Mouse (Mus musculus) urinary bladder, adult 18-20 months (tissue): Measurements from ENCODE around the gene Pycr2.
"Not testable (repeated sequence)": the region's sequence is repeated elsewhere in the genome, so short reads cannot be mapped to it uniquely, and the experiment has no call there.

Experiments
- DNase-seq, 2 experiments: peaks; one replicate each; pipeline ENCODE4 v3.0.0; 2022; ENCODE audit warnings: low spot score in 2 of 2, mixed read lengths in 2 of 2

The Pycr2 gene

GRCm38 (mm10) chr1:180905876-180906275, 1.8 kb downstream of the Pycr2 start:
- no peak for DNase-seq

DNA sequence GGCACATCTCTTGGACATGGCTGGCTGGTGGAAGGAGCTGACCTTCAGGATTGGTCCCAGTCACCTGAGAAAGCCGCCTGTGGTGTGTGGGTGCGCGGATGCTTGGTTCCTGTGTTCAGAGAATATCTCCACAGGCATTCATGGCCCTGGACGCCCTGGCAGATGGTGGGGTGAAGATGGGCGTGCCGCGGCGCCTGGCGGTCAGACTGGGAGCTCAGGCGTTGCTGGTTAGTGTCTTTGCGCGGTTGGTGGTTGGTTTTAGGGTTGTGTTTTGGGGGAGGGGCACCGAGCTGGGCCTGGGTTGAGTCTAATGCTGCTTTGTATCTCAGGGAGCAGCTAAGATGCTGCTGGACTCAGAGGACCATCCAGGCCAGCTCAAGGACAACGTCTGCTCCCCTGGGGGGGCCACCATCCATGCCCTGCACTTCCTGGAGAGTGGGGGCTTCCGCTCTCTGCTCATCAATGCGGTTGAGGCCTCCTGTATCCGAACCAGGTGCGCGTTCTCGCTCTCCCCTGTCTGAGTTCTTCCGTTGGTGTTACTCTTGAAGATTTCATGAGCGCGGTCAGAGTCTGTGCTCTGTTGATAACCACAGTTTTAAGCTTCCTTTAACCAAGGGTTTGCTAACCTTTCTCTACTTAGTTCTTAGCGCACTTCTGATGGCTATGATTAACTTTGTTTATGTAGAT, 2.5 kb downstream of the Pycr2 start:
- DNase-seq: no peak

GRCm38 (mm10) chr1:180911138-180911537, 7.0 kb downstream of the Pycr2 start:
- DNase-seq: no peak

DNA sequence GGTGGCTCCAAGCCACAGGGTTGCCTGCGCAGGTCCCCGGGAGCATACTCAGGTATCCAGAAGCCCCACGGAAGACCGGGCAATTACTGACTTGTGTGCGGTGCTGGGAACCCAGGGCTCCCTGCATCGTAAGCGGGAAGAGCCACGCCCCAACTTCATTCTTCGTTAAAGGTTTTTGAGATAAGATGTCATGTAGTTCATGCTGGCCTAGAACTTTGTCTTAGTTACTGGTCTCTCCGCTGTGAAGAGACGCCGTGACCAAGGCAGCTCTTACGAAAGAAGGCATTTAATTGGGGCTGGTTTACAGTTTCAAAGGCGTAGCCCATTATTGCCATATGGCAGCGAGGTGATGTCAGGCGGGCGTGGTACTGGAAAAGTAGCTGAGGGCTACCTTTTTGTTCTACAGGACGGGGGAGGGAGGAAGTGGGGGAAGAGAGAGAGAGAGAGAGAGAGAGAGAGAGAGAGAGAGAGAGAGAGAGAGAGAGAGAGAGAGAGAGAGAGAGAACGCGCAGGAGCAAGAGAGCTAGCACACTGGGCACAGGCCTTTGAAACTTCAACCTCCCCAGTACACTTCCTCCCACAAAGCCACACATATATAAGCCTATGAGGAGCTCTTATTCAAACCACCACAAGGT, 7.7 kb downstream of the Pycr2 start:
- peak in 1 of 2 experiments; percentile 58 for DNase-seq

DNA sequence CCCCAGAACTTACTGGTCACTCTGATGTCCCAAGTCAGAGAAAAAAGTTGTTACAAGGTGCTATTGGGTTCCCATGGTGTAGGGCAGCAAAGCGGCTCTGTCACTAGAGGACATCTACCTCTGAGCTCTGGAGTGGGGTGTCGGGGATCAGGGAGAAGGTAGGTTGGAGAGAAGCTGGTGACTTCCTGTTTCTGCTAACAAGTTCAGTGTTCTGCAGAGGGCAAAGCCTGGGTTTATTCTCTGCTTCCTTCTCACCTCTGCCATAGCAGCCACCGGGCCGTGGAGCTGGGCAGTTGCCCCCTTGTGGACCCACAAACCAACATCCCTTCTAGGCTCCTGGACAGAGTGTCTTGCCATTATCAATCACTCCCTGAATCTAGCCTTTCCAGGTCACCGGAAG, 8.7 kb downstream of the Pycr2 start:
- no peak for DNase-seq

- DNase-seq: no peak
These were observed 9.7 kb downstream of the Pycr2 start for GRCm38 (mm10) chr1:180913797-180914196.

DNA sequence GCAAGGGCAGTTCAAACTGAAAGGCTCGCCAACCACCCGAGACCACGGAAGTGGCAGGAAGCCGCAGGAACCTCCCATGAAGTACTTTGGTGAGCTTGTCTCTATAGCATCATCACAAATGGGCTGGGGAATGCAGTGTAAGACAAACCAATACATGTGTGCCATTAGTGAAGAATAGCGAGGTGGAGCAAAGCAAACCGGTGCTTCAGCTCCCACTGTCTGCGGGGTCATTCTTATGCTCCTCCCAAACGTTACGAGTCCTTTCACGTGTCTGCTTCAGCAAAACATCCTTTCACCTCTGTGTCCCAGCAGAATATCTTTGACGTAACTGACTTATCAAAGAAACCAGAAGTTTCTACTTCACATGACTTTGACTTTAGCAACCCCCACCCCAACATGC, 12.3 kb downstream of the Pycr2 start:
- DNase-seq: no peak

DNA sequence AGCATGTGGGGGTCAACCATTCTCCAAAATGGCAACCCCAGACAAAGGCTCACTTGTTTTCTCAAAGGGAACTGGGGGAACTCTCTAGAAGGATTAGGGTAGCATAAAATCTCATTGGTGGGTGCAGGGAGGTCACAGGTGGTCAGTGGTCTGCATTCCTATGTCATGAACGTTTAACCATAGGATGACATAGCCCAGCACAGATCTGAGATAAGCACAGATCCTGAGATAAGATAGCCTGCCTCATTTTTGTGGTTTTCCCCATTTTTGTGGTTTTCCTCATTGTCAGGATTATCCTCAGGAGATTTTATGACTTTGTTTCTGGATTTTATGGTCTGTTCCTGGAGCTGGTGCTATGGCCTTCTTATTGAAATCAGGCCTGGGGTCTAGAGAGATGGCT, 13.0 kb downstream of the Pycr2 start:
- DNase-seq: no peak

- no peak for DNase-seq
These were observed 15.6 kb downstream of the Pycr2 start for GRCm38 (mm10) chr1:180919686-180920085.

GRCm38 (mm10) chr1:180922273-180923048, 18.4 kb downstream of the Pycr2 start:
- DNase-seq: no peak

DNA sequence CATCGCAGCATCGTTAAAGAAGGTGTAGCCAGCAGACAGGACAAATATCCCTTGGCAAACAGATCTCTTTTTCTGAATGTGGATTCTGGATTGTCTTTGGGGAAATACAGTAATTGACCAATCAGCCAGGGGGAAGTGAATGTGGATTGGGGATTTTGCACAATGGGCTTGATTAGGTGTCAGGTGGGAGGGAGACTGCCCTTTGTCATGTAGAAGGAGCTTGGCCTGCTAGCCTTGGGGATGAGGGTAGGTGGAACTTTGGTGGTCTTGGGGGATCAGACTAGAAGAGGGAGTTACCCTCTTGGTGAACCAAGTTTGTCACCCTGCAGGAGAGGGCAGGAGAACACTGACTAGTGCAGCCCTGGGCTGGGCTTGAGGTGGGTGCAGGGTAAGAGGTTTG, 20.6 kb downstream of the Pycr2 start:
- DNase-seq: no peak

GRCm38 (mm10) chr1:180926286-180926685, 22.2 kb downstream of the Pycr2 start:
- DNase-seq: no peak

DNA sequence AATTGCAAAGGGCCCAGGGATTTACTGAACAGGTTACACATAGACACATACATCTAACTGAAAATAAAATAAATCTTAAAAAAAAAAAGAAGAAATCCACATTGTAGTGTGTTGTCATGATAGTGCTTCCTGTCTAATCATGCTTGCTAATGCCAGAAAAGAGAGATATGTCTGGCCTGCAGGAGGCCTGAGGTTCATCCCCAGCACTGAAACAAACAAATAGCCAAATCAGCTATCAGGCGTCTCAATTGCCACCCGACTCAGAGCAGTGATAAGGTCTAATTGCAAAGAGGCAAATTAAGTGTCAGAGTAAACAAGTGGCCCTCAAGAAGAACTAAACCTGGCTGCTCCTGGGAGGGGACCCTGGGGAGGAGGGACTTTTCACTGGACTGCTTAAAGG, 25.5 kb downstream of the Pycr2 start:
- DNase-seq: no peak

DNA sequence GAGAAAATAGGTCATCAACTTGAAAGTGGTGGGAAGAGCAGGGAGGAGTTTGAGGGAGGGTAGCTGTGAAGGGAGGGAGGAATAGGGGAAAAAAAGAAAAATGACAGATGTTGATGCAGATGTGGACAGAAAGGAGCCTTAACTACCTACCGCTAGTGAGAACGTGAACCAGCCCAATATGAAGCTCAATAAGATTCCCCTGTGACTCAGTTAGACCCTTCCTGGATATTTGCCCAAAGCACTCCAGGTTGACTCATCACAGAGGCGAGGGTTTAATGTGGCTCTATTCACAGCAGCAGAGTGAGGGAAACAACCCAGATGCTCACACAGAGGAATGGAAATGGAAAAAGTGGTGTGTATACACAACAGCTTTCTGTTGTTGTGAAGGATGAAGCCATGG, 27.0 kb downstream of the Pycr2 start:
- DNase-seq: no peak

DNA sequence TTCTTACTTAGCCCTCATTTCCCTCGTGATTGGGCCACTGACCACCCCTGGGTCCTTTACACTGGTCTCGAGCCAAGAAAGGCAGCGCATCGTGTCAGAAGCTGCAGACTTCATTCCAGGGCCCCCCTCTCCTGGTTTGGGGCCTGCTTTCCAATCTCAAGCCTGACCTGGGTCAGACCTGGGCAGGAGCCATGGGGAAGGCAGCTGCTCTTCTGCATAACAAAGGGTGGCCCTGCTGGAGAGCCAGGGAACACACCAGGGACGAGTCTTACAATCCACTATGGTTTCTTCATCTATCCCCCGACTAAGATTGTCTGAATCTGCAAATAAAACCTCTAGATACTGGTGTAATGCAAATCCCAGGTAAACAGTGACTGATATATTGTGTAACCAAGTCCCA, 29.6 kb downstream of the Pycr2 start:
- no peak for DNase-seq

DNA sequence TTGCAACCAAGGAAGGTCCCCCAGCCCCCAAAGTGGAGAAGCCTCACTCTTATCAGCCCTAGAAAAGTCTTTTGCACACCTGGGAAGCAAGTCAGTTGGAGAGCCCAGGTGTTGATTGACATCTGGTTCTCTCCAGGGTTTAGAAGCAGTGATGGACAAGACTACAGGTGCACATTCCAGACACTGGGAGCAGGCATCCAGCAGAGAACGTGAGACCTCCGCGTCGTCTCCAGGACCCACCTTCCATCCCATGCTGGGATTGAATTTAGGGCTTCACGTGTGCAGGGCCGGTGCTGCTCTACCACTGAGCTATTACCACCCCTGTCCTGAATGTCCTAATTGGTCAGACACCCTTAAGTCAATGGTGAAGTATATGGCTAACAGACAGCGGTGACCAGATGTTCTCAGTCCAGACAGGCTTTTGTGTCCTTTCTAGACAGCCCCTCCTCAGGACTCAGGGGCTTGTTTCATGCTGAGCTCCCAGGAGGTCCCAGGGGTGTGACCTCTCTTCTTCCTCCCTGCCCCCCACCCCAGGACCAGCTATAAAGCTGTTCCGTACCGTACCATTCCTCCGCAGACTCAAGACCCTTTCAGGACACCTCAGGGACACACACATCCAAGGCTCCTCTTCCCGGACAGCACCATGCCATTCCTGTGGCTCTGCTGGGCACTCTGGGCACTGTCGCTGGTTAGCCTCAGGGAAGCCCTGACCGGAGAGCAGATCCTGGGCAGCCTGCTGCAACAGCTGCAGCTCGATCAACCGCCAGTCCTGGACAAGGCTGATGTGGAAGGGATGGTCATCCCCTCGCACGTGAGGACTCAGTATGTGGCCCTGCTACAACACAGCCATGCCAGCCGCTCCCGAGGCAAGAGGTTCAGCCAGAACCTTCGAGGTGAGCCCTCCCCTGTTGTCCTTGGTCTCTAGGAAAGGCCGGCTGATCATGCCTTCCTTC, 30.6 kb downstream of the Pycr2 start, which contains the start of gene Lefty1:
Lefty1 (plus strand) TSS at position 556 of the 953 bp plus-strand sequence.
- DNase-seq: no peak

- DNase-seq: not testable (repeated sequence)
These were observed 32.7 kb downstream of the Pycr2 start for GRCm38 (mm10) chr1:180936610-180937398.

GRCm38 (mm10) chr1:180937631-180938030, 33.5 kb downstream of the Pycr2 start:
- not testable (repeated sequence) for DNase-seq

DNA sequence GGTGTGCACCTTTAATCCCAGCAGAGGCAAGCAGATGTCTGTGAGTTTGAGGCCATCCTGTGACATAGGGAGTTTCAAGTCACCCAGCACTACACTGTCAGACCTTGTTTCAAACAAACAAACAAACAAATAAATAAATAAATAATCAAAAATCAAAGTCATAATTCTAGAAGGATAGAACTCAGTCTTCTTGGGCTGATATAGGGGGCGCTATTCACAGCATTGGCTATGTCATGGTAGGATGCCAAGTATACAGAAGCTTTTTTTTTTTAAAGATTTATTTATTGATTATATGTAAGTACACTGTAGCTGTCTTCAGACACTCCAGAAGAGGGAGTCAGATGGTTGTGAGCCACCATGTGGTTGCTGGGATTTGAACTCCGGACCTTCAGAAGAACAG, 34.7 kb downstream of the Pycr2 start:
- not testable (repeated sequence) for DNase-seq

GRCm38 (mm10) chr1:180940776-180941460, 36.8 kb downstream of the Pycr2 start:
- DNase-seq: no peak
